Mouse (Mus musculus): ENCODE measurements around the gene Vtcn1.

Vtcn1 gene

DNA sequence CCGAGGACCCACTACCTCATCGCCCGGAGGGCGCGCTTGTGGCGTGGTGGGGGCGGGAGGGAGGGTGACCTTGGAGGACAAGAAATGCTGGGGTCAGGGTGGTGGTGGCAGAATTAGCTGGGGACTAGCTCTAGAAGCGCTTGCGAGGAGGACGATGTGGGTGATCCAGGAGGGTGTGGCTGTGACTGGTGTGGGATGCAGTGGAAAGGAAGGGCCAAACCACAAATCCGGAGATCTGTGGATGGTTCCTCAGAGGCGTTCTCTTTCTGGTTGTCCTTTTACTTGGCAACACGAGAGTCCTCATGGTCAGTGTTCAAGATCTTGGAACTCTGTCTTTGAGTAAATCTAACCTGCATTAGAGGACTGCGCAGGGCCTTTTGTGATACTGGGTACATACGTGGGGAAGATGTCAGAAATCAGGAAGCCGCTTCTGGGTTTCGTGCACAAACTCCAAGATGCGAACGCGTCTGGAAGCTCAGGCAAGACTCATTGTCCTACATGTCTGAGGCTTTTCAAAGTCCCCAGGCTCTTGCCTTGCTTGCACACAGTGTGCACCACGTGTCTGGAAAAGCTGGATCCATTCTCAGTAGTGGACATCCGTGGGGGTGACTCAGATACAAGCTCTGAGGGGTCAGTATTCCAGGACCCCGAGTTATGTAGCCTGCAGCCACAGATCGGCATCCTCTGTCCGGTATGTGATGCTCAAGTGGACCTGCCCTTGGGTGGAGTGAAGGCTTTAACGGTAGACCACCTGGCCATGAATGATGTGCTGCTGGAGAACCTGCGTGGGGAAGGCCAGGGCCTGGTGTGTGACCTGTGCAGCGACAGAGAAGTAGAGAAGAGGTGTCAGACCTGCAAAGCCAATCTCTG, 97.5 kb downstream of the Vtcn1 start:
- peak in 1 of 2 experiments; percentile 12 for DNase-seq

DNA sequence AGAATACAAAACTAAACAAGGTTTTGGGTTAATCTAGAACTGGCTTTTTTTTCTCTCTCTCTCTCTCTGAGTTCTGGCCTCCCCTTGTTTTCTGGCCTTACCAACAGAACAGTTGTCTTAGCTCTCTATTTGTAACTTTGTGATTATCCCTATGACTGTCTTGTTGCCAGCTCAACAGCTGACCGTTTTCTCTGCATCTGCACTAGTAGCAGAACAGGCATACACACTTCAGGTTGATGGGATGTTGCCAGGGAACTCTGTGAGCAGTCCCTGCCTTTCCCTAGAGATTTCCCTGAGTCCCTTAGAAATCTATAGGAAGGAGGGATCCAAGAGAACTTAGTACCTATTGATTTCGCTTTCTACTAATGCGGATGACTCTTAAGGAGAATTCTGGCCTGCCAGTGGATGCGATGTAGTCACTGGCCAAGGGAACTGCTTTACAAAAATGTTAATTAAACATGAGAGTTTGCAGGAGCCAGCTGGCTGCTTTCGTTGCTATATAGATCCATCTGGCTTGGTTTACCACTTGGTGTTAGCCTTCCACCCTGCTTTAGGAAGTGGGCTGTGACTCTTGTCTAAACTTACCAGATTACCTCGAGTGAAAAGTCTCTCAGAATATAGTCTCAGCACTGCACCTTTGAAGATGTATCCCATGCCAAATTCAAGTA, 98.9 kb downstream of the Vtcn1 start:
- no peak for DNase-seq

DNA sequence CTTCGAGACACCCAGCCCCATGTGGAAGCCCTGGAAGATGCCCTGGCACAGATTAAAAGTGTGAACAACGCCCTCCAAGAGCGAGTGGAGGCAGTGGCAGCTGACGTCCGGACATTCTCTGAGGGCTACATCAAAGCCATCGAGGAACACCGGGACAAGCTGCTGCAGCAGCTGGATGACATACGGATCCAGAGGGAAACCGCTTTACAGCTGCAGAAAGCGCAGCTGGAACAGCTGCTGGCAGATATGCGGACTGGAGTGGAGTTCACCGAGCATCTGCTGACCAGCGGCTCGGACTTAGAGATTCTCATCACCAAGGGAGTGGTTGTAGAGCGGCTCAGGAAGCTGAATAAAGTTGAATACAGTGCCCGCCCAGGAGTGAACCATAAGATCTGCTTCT, 99.9 kb downstream of the Vtcn1 start:
- DNase-seq: no peak

DNA sequence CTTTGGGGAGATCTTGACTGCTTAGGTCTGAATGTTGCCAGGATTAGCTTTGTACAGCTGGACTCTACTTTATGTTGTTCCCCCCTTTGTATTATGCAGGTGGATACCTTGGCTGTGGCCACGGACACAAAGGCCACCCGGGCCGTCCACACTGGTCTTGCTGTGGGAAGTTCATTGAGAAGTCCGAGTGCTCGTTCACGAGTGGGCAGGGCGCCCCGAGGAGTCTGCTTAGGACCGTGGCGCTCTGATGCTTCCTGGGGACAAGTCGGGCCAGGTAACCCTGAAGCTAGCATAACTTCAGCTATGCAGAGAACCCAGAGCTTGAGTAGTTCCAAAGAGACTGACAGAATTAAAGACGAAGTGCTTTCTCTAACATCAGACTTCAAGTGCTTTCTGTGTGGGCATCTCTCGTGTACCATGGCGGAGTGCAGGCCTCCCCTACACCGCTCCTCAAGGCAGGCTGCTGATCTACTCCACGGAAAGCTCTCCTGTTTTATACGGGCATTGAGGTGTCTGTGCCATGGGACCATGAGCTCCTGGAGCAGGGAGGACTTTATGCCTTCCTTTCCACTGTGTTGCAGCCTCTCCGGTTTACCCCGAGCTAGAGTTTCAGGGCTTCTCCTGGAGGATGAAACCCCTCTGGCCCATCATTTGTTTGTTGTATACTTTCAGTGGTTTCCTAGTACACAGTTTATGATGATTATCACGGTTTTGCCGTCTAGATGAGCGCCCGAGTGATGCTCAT, 106.2 kb downstream of the Vtcn1 start:
- no peak for DNase-seq

DNA sequence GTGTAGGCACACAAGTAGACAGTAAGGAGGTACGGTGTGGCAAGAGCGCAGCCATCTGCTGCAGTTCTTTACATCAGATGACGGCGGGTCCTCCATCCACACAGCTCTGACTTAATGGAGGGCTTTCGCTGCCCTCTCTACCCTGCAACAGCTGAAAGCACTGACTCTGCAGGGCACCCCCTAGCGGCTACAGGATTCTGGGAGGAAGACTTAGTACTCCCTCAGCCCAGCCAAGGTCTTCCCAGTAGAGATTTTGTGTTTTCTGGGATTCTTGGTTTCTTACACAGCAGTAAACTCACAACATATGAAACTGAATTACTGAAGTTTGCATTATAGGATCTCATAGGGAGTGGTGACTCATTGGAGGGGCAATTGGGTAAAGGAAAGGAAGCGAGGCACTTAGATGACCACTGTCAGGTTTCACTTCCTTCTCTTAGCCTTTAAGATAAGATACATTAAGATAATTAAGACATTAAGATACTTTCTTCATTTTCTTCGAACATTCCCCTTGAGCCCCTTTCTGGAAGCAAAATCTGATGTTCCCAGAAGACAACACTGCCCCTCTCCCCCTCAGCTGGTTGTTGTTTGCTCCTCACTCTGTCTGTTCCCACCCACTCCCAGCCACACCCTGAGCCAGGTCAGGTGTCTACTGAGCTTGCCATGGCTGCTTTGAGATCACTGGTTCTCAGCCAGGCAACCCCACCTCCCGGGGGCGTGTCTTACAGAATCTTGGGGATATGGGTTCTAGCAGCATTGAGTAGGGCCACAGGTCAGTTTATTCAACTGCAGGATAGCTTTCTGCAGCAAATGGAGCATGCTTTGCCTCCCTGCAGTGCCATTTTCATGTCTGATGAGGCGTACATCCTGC, 107.1 kb downstream of the Vtcn1 start:
- no peak for DNase-seq

DNA sequence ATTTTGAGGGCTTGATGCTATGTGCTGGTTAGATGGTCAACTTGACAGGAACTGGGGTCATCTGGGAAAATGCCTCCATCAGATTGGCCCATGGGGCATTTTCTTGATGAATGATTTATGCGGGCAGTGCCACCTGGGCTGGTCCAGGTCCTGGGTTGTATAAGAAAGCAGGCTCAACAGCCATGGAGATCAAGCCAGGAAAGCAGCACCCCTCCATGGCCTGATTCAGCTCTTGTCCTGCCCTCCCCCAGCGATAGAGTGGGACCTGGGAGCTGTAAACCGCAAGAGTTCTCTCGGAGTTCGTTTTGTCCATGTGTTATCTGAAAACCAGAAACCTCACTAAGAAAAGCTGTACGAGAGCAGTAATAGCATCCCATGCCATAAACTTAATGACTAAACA, 110.3 kb downstream of the Vtcn1 start:
- no peak for DNase-seq

DNA sequence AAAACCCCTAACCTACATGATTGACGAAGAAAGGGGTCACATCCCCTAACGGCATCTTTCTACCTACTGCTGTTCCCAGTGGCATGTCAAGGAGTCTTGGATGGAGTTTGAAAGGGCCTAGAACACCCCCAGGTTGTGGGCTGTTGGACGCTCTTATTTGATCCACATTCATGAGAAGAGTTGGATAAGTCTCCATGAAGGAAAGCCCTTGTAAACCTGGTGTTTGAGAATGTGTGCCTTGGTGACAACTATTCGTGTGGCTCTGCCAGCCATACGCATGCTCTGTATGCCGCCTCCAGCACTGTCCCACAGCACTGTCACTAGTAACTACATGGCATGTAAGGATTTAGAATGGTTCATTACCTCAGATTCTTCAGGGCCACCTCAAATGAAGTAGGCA, 110.9 kb downstream of the Vtcn1 start:
- no peak for DNase-seq

DNA sequence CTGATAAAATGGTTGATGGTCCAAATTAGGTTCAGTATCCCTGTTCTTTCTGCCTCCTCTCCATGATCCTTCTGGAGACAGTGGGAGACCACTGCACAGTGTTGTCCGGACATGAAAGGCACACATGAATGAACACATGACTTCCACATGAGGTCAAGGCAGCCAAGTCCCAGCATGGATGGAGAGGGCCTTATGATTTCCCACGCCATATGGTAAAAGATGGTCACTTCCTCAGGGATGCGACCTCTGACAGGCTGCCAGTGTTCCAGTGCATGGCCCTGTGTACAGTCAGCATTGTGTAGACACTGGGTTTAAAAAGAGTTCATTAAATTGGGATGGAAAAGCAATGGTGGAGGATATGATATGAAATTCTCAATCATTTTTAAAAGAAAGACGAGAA, 113.0 kb downstream of the Vtcn1 start:
- no peak for DNase-seq

DNA sequence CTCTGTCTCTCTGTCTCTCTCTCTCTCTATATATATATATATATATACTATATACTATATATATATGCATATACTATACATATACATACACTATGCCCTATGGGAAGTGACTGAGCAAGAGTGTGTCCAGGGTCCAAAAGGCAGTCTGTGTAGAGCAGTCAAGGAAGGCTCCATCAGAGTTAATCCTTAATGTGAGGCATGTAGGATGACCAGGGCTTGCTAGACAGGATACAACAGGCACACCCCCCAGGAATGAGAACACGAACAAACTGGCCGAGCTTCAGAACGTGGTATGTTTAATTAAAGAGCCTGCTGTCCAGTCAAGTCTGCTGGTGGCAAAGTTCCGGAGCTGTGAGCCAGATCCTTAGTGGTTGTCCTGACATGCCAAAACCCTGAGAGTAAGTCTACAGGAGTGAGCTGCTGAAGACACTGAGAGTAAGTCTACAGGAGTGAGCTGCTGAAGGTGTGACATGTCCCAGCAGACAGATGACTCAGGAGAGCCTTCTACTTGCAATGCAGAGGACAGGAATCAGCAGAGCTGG, 115.3 kb downstream of the Vtcn1 start:
- peak in 1 of 2 experiments; percentile 13 for DNase-seq

All from kidney, adult 8-10 months (tissue).